Mouse (Mus musculus) CH12.LX (cell line): ENCODE data around the gene Fndc9. TPM values are rescaled to one million over a fixed set of nuclear protein-coding genes. Genes with fewer than 3 reads are reported as not detected.

ENCODE experiments used
- DNase-seq: peaks from one replicate; pipeline ENCODE4 v3.0.0-alpha.2; 2013; ENCODE audit errors: extremely low read depth
- H3K27ac ChIP-seq: 2 replicates; pipeline ENCODE4 v1.5.1; 2012; ENCODE audit warnings: low read depth, mild to moderate bottlenecking, control low read depth, moderate library complexity; ENCODE audit not compliant: insufficient read depth
- H3K27me3 ChIP-seq: replicated peaks from 2 replicates; pipeline ENCODE3; 2012; ENCODE audit warnings: inconsistent platforms
- H3K36me3 ChIP-seq, 2 experiments: replicated peaks in 1 of 2; 2 replicates each; pipeline versions ENCODE3 to v1.6.1; 2012; ENCODE audit warnings: inconsistent platforms in 1 of 2, low read length in 1 of 2, mild to moderate bottlenecking in 1 of 2, mixed read lengths in 1 of 2, moderate library complexity in 1 of 2; ENCODE audit not compliant: control insufficient read depth in 1 of 2, insufficient read depth in 1 of 2
- H3K4me1 ChIP-seq, 2 experiments: 2 replicates each; pipeline ENCODE4 v1.6.1; 2012; ENCODE audit warnings: inconsistent platforms in 1 of 2, moderate library complexity in 1 of 2; ENCODE audit not compliant: insufficient read depth in 2 of 2, control insufficient read depth in 1 of 2
- H3K4me2 ChIP-seq: 2 replicates; pipeline ENCODE4 v1.6.1; 2012; ENCODE audit warnings: low read depth, mild to moderate bottlenecking, control low read depth; ENCODE audit not compliant: poor library complexity, insufficient read depth, severe bottlenecking
- H3K4me3 ChIP-seq, 3 experiments: fragments of 150-350 bp in 1 of 3; sonication (generic) in 1 of 3; replicated peaks in 1 of 3; 2 replicates each; pipeline versions ENCODE3 to v1.5.1; 2011 to 2012; ENCODE audit warnings: low read depth in 2 of 3, low read length in 2 of 3, mild to moderate bottlenecking in 2 of 3, moderate library complexity in 2 of 3, control low read depth in 1 of 3, improper control_type of control experiment in 1 of 3, inconsistent platforms in 1 of 3, mixed read lengths in 1 of 3; ENCODE audit not compliant: poor library complexity in 1 of 3
- H3K79me2 ChIP-seq: replicated peaks from 2 replicates; pipeline ENCODE4 v1.6.1; 2012; ENCODE audit warnings: mild to moderate bottlenecking, moderate library complexity; ENCODE audit not compliant: control insufficient read depth, poor library complexity, insufficient read depth, severe bottlenecking; ENCODE audit errors: extremely low read depth
- H3K9ac ChIP-seq: 2 replicates; pipeline ENCODE4 v1.6.1; 2012; ENCODE audit warnings: low read depth, mild to moderate bottlenecking, control low read depth, moderate library complexity; ENCODE audit not compliant: insufficient read depth
- H3K9me3 ChIP-seq: replicated peaks from 2 replicates; pipeline ENCODE3; 2012; ENCODE audit warnings: low read length, inconsistent platforms, mixed read lengths
- BHLHE40 ChIP-seq: IDR thresholded peaks from 2 replicates; pipeline ENCODE4 v1.6.1; 2011; ENCODE audit warnings: mild to moderate bottlenecking, low read depth, low read length, improper control_type of control experiment
- CHD1 ChIP-seq: IDR thresholded peaks from 2 replicates; pipeline ENCODE4 v1.6.1; 2012; ENCODE audit warnings: low read depth, low read length, improper control_type of control experiment, inconsistent platforms
- CHD2 ChIP-seq: IDR thresholded peaks from 2 replicates; pipeline ENCODE4 v1.6.1; 2011; ENCODE audit warnings: low read length, improper control_type of control experiment
- CTCF ChIP-seq, 2 experiments: IDR thresholded peaks in 1 of 2; conservative IDR thresholded peaks in 1 of 2; 2 replicates each; pipeline ENCODE4 v1.5.1; 2011 to 2012; ENCODE audit warnings: low read depth in 2 of 2, low read length in 2 of 2, improper control_type of control experiment in 1 of 2, inconsistent platforms in 1 of 2, mild to moderate bottlenecking in 1 of 2, moderate library complexity in 1 of 2
- ETS1 ChIP-seq: conservative IDR thresholded peaks from 2 replicates; pipeline ENCODE4 v1.6.1; 2012; ENCODE audit warnings: low read depth, mild to moderate bottlenecking, inconsistent platforms, low read length, improper control_type of control experiment, moderate library complexity
- GABPA ChIP-seq: IDR thresholded peaks from 2 replicates; pipeline ENCODE4 v1.6.1; 2012; ENCODE audit warnings: low read depth, low read length, improper control_type of control experiment, inconsistent platforms; ENCODE audit not compliant: insufficient replicate concordance
- HCFC1 ChIP-seq: IDR thresholded peaks from 2 replicates; pipeline ENCODE4 v1.6.1; 2012; ENCODE audit warnings: low read depth, mild to moderate bottlenecking, inconsistent platforms, low read length, improper control_type of control experiment
- JUN ChIP-seq: IDR thresholded peaks from 2 replicates; pipeline ENCODE4 v1.6.1; 2011; ENCODE audit warnings: low read depth, mild to moderate bottlenecking, low read length, improper control_type of control experiment, moderate library complexity; ENCODE audit not compliant: insufficient read depth
- MAZ ChIP-seq: IDR thresholded peaks from 2 replicates; pipeline ENCODE4 v1.6.1; 2012; ENCODE audit warnings: low read depth, mild to moderate bottlenecking, inconsistent platforms, low read length, improper control_type of control experiment, moderate library complexity
- MXI1 ChIP-seq: IDR thresholded peaks from 2 replicates; pipeline ENCODE4 v1.6.1; 2011; ENCODE audit warnings: mild to moderate bottlenecking, low read depth, low read length, improper control_type of control experiment
- NRF1 ChIP-seq: IDR thresholded peaks from 2 replicates; pipeline ENCODE4 v1.6.1; 2014; ENCODE audit warnings: low read depth, mild to moderate bottlenecking, inconsistent platforms, low read length, improper control_type of control experiment, moderate library complexity
- POLR2A ChIP-seq: IDR thresholded peaks from 2 replicates; pipeline ENCODE4 v1.6.1; 2011; ENCODE audit warnings: low read depth, mild to moderate bottlenecking, improper control_type of control experiment, low read length
- POLR2AphosphoS2 ChIP-seq: IDR thresholded peaks from 2 replicates; pipeline ENCODE4 v1.6.1; 2011; ENCODE audit warnings: low read depth, low read length, improper control_type of control experiment
- RAD21 ChIP-seq: IDR thresholded peaks from 2 replicates; pipeline ENCODE4 v1.6.1; 2011; ENCODE audit warnings: low read depth, mild to moderate bottlenecking, low read length, improper control_type of control experiment, moderate library complexity
- SIN3A ChIP-seq: IDR thresholded peaks from 2 replicates; pipeline ENCODE4 v1.6.1; 2012; ENCODE audit warnings: low read length, improper control_type of control experiment, inconsistent platforms
- SMC3 ChIP-seq: IDR thresholded peaks from 2 replicates; pipeline ENCODE4 v1.6.1; 2011; ENCODE audit warnings: low read depth, low read length, improper control_type of control experiment
- ZC3H11A ChIP-seq: IDR thresholded peaks from 2 replicates; pipeline ENCODE4 v1.6.1; 2012; ENCODE audit warnings: low read depth, mild to moderate bottlenecking, inconsistent platforms, low read length, improper control_type of control experiment
- ZNF384 ChIP-seq: IDR thresholded peaks from 2 replicates; pipeline ENCODE4 v1.6.1; 2012; ENCODE audit warnings: low read depth, low read length, improper control_type of control experiment, inconsistent platforms
- dilution Hi-C: fragments of 300-500 bp; cut with MboI; formaldehyde crosslinking; loops from 2 replicates; pipeline ENCODE4 v1.14.3; 2020; ENCODE audit warnings: low sequenced_read_pairs; ENCODE audit not compliant: extremely low pct_unique_long_range_greater_than_20kb, extremely low pct_ligation_motif_present
- in situ Hi-C: fragments of 300-500 bp; cut with MboI; formaldehyde crosslinking; loops from 3 replicates; pipeline ENCODE4 v1.14.3; 2019; ENCODE audit warnings: low sequenced_read_pairs, low pct_ligation_motif_present, low pct_unique_long_range_greater_than_20kb, mixed read lengths
- polyA plus RNA-seq: library from polyadenylated mRNA; unstranded; fragments of >175 nt; gene quantifications from 2 replicates; pipeline ENCODE4 v1.2.1, GENCODE M21; 2012; ENCODE audit warnings: low read depth; ENCODE audit not compliant: insufficient read length
- total RNA-seq, 2 experiments: library from RNA; depleted of rRNA; stranded (reverse); fragments of 300-350 nt in 1 of 2; fragments of >200 nt in 1 of 2; gene quantifications; 2 replicates each; pipeline ENCODE4 v1.2.3; 2012 to 2014

Gene Fndc9
- total and polyA plus RNA-seq, 3 experiments: 3.9 to 12.1 TPM; not detected in 1

DNA sequence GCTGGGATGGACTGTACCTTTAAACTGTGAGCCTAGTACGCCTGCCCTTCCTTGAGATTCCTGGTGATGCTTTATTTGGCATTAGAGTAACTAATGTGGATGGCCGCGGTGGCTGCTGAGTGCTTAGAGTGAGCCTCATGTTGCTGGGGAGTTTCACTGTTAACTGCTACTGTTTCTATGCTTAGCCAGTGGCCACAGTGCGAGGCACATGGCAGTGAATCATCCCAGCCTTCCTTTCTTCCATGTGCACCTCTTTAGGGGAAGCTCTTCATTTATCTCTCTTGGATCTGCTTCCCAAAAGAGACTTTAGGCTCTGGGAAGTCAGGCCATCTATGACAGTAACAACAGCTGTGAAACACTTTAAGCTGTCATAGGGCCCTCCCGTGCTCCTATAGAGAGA, 47.3 kb downstream of the Fndc9 start:
- H3K36me3 ChIP-seq: peaks cover 79 to 89% of the 10 kb centered on the region in 2 experiments
- TF ChIP-seq BHLHE40: no peak
- TF ChIP-seq NRF1: no peak
- TF ChIP-seq RAD21: no peak
- no peak for TF ChIP-seq POLR2A
- no peak for TF ChIP-seq MAZ
- TF ChIP-seq, all 38 proteins: peak for 0
- H3K4me3 ChIP-seq: no peak overlapping the region
- no peak overlapping the region for H3K9ac ChIP-seq
- H3K79me2 ChIP-seq: peaks cover 9% of the 10 kb centered on the region; the same call in 1 of the 2 replicates
- H3K4me1 ChIP-seq: peaks cover 10 to 72% of the 10 kb centered on the region in 2 experiments
- H3K27ac ChIP-seq: no peak overlapping the region
- no peaks in the 10 kb centered on the region for H3K27me3 ChIP-seq
- no peak overlapping the region for H3K4me2 ChIP-seq
- no peaks in the 10 kb centered on the region for H3K9me3 ChIP-seq
- no peak for DNase-seq
- in situ Hi-C loops: no loop called here
- dilution Hi-C loops: no loop called here

DNA sequence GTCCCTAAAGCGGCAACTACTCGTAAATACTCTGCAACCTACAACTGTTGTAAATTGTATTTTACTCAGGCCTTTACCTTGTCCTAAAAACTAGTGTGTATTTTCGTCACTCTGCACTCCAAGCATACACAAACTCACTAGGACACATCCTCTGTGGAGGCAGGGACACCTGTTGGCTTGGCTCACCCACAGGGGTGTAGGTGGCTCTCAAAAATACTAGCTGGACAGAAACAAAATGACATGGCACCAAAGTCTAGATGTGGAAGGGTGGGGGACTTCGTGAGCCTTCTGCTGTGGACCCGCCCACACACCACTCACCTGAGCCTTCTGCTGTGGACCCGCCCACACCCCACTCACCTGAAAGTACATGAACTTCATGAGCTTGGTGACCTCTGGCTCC, 48.5 kb downstream of the Fndc9 start:
- in situ Hi-C loops (no loop called here), dilution Hi-C loops (no loop called here)
- Histone ChIP-seq H3K9me3 (no peaks in the 10 kb centered on the region), H3K9ac (no peak overlapping the region), H3K27ac (no peak overlapping the region), H3K79me2 (peaks cover 15% of the 10 kb centered on the region; the same call in 1 of the 2 replicates), H3K4me2 (no peak overlapping the region), H3K4me3 (no peak overlapping the region), H3K4me1 (peaks cover 10 to 72% of the 10 kb centered on the region in 2 experiments), H3K36me3 (peaks cover 78 to 89% of the 10 kb centered on the region in 2 experiments), H3K27me3 (no peaks in the 10 kb centered on the region)
- TF ChIP-seq SIN3A: no peak
- no peak for TF ChIP-seq CHD2
- TF ChIP-seq MAZ: no peak
- no peak for TF ChIP-seq ZNF384
- TF ChIP-seq GABPA: no peak
- TF ChIP-seq HCFC1: no peak
- no peak for TF ChIP-seq MXI1
- TF ChIP-seq CHD1: no peak
- no peak for TF ChIP-seq JUN
- no peak for TF ChIP-seq SMC3
- no peak; the same call in 1 of the 2 replicates for TF ChIP-seq POLR2A
- no peak for TF ChIP-seq POLR2AphosphoS2
- no peak for TF ChIP-seq ETS1
- TF ChIP-seq CTCF (conservative IDR thresholded peaks at IDR 0.05 in 1 of 2, IDR thresholded peaks at IDR 0.05 in 1 of 2; ENCODE audit: low read depth in 2 of 2, low read length in 2 of 2): no peak
- no peak for TF ChIP-seq ZC3H11A
- DNase-seq: no peak
